Mouse (Mus musculus): Measurements from ENCODE around the gene Grid1.

DNA sequence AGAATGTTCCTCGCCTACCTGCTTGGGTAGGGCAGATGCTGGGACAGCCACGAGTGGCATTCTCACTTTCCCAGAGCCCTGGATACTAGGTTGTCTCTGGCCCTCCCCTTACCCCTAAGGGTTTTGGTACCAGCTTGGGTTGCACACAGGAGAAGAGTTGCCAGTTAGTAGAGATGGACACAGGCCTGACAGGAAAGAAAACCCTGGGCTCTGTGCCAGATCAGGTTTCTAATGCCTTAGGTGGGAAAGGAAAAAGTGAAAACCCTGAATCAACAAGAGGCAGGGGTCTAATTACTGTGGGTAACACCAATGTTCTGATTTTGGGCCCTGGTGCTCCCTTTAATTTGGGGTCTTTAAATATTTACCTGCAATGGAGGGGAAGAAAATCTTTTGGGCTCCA, 88.5 kb downstream of the Grid1 start:
- TF ChIP-seq CTCF (IDR thresholded peaks at IDR 0.05; ENCODE audit: borderline replicate concordance, insufficient read depth, low read length) (no peak), POLR2A (IDR thresholded peaks at IDR 0.05; ENCODE audit: low read depth, low read length) (no peak)

Measured in embryonic fibroblast, embryonic 13.5 days (primary cell).